Mouse (Mus musculus) C2C12 (cell line): ENCODE results near the gene Pip5k1c. TPM values are rescaled to one million over a fixed set of nuclear protein-coding genes. Genes with fewer than 3 reads are reported as not detected.

Experiments
- H3K27me3 ChIP-seq: one replicate; pipeline ENCODE4 v1.6.1; 2011; ENCODE audit not compliant: control insufficient read depth, insufficient read depth, insufficient read length
- H3K36me3 ChIP-seq: one replicate; pipeline ENCODE4 v1.6.1; 2011; ENCODE audit not compliant: control insufficient read depth, insufficient read depth
- H3K4me3 ChIP-seq: one replicate; pipeline ENCODE4 v1.5.1; 2011; ENCODE audit warnings: mild to moderate bottlenecking, control low read depth; ENCODE audit not compliant: poor library complexity, insufficient read depth, severe bottlenecking
- H3K79me2 ChIP-seq: one replicate; pipeline ENCODE4 v1.6.1; 2011; ENCODE audit not compliant: control insufficient read depth, insufficient read depth
- H3K79me3 ChIP-seq: one replicate; pipeline ENCODE4 v1.6.1; 2011; ENCODE audit warnings: low read depth, control low read depth
- H3ac ChIP-seq: one replicate; pipeline ENCODE3; 2011; ENCODE audit warnings: low read depth; ENCODE audit not compliant: control insufficient read depth, insufficient read length
- CEBPB ChIP-seq: IDR thresholded peaks from one replicate; pipeline ENCODE4 v1.6.1; 2011; ENCODE audit warnings: low read depth, mild to moderate bottlenecking, control low read depth, moderate library complexity
- CTCF ChIP-seq: IDR thresholded peaks from one replicate; pipeline ENCODE4 v1.5.1; 2011; ENCODE audit not compliant: control insufficient read depth, insufficient read depth, insufficient read length
- FOSL1 ChIP-seq: IDR thresholded peaks from one replicate; pipeline ENCODE4 v1.8.0; 2011; ENCODE audit warnings: mild to moderate bottlenecking, low read length; ENCODE audit not compliant: poor library complexity, insufficient read depth, severe bottlenecking
- MAX ChIP-seq: IDR thresholded peaks from one replicate; pipeline ENCODE4 v1.6.1; 2011; ENCODE audit warnings: mild to moderate bottlenecking, control low read depth
- MYOD1 ChIP-seq: IDR thresholded peaks from one replicate; pipeline ENCODE4 v1.6.1; 2011; ENCODE audit warnings: low read depth; ENCODE audit not compliant: control insufficient read depth, insufficient read length
- MYOG ChIP-seq: IDR thresholded peaks from one replicate; pipeline ENCODE4 v1.6.1; 2011; ENCODE audit not compliant: control insufficient read depth, insufficient read length; ENCODE audit errors: extremely low read depth
- USF1 ChIP-seq: IDR thresholded peaks from one replicate; pipeline ENCODE4 v1.6.1; 2011; ENCODE audit warnings: low read depth, mild to moderate bottlenecking, control low read depth, moderate library complexity
- polyA plus RNA-seq: library from polyadenylated mRNA; unstranded; fragments of >200 nt; fragmentation: generic; extraction: Trizol; gene quantifications from one replicate; pipeline ENCODE4 v1.2.1, GENCODE M21; 2012; ENCODE audit warnings: missing spikeins

The Pip5k1c gene
- polyA plus RNA-seq, 1 experiment, result 33.3 TPM

DNA sequence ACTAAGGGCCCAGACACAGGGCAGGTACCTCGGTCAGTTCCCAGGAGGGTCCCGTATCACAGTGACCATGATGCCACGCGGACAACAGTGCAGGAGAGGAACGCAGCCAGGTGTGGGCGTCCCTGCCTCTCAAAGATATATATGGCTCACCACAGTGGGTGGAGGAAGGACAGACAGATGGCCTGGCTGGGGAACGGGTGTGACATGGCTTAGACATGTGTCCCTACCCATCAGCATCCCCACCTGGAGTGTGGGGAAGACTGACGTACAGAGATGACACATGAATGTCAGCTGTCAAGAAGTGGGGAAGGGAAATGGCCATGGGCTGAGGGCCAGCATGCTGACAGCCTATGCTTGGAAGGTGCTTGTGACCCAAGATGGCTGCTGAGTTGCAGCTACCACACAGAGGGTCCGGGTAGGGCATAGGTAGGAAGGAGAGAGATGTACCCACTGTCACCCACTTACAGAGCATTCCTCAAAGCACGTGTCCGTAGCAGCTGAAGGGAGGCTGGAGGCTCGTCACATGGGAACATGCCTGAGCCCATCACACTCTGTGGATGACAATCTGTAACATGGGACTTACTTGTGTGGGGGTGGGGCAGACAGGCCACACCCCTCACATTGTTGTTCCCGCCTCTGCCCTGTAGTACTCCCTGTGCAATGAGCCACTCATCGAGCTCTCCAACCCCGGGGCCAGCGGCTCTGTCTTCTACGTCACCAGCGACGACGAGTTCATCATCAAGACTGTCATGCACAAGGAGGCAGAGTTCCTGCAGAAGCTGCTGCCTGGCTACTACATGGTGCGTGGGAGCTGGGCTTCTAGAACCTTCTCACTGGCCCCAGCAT, 14.3 kb downstream of the Pip5k1c start:
- H3K36me3 ChIP-seq, result peaks cover 30% of the 10 kb centered on the region

DNA sequence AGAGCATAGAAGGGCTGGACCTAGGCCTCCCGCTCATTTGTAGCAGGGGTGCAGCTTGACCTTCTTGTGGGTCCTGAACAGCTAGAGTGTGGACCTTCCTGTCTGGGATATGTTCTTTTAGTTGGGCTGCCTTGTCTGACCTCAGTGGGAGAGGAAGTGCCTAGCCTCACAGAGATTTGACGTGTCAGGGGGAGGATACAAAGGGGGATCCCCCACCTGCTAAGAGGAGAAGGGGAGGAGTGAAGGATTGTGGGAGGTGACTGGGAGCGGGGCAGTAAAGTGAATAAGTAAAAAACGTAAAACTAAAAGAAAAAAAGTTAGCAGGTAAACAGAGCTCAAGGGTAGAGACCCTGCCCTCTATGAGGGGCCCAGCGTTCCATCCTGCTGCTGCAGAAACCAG, 16.8 kb downstream of the Pip5k1c start:
- Histone ChIP-seq H3ac (no peak overlapping the region), H3K27me3 (no peaks in the 10 kb centered on the region), H3K79me3 (no peaks in the 10 kb centered on the region), H3K79me2 (peaks cover 4% of the 10 kb centered on the region), H3K36me3 (peaks cover 37% of the 10 kb centered on the region), H3K4me3 (no peak overlapping the region)
- no peak for TF ChIP-seq MYOG

More for the DNA sequence above, 14.3 kb downstream of the Pip5k1c start:
- Histone ChIP-seq H3K79me3 (peaks cover 3% of the 10 kb centered on the region), H3K79me2 (peaks cover 24% of the 10 kb centered on the region), H3K27me3 (no peaks in the 10 kb centered on the region), H3K4me3 (no peak overlapping the region), H3ac (no peak overlapping the region)
- TF ChIP-seq CTCF, result no peak
- TF ChIP-seq MYOG, result no peak
- no peak for TF ChIP-seq CEBPB
- no peak for TF ChIP-seq MAX
- TF ChIP-seq FOSL1, result no peak
- no peak for TF ChIP-seq USF1
- TF ChIP-seq MYOD1, result no peak

DNA sequence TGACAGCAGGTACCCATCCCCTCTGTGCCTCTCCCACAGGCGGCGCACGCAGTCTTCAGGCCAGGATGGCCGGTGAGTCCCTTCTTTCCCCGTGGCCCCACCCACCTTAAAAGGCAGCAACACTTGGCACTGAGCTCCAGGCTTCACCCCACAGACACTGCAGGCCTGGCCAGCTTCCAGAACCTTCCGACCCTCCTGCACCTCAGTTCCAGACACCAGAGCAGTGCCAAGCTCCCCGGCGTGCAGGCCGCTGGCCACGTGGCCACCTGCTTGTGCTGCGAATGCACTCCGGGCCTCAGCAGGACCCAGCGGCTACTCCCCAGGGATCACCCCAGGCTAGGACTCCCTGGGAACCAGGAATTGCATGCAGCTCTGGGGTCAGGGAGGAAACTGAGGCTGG, 20.8 kb downstream of the Pip5k1c start:
- Histone ChIP-seq H3K27me3 (no peaks in the 10 kb centered on the region), H3K36me3 (peaks cover 39% of the 10 kb centered on the region), H3K4me3 (no peak overlapping the region), H3ac (no peak overlapping the region), H3K79me2 (no peaks in the 10 kb centered on the region), H3K79me3 (no peaks in the 10 kb centered on the region)
- TF ChIP-seq USF1 (no peak), MYOD1 (no peak), CTCF (no peak), FOSL1 (no peak), MYOG (no peak), MAX (no peak), CEBPB (no peak)

DNA sequence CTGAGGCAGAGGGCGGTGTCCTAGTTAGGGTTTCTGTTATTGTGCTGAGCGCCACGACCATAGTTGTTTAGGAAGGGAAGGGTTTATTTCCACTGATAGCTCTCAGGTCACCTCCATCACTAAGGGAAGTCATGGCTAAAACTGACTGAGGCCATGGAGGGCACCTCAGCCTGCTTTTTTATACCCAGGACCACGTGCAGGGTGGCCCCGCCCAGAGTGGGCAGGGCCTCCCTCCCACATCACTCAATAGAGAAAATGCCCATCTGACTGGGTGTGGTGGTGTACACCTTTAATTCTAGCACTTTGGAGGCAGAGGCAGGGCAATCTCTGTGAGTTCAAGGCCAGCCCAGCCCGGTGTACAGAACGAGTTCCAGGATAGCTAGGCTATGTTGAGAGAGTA, 21.4 kb downstream of the Pip5k1c start:
- no peaks in the 10 kb centered on the region for H3K27me3 ChIP-seq
- no peak overlapping the region for H3ac ChIP-seq
- H3K4me3 ChIP-seq, result no peak overlapping the region
- H3K79me3 ChIP-seq, result no peaks in the 10 kb centered on the region
- H3K79me2 ChIP-seq, result no peaks in the 10 kb centered on the region
- TF ChIP-seq MYOD1, result no peak
- TF ChIP-seq MYOG, result no peak
- TF ChIP-seq USF1, result peak; percentile 70
- TF ChIP-seq FOSL1, result no peak
- no peak for TF ChIP-seq CEBPB
- TF ChIP-seq CTCF, result no peak
- TF ChIP-seq MAX, result no peak
- peaks cover 35% of the 10 kb centered on the region for H3K36me3 ChIP-seq

DNA sequence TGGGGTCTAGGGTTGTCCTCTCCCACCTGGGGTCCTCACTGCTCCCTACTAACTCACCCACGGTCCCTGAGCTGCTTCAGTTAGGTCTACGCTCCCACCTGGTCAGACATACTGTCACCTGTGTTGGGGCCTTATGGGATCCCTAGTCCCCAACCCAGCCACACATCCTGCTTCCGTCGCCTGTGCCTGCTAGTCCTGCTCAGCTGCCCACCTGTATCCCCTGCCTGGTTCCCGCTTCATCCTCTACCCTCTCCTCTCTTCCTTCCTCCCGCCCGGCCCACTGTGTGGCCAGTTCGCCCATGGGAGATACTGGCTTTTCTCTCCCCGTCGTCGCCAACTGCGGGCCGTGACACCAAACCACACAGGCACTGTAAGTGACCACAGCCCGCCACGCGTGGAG, 22.8 kb downstream of the Pip5k1c start:
- H3K79me3 ChIP-seq, result no peaks in the 10 kb centered on the region
- H3K36me3 ChIP-seq, result peaks cover 31% of the 10 kb centered on the region
- H3ac ChIP-seq, result no peak overlapping the region
- H3K4me3 ChIP-seq, result no peak overlapping the region
- no peaks in the 10 kb centered on the region for H3K79me2 ChIP-seq
- TF ChIP-seq MYOD1 (no peak), MYOG (no peak), FOSL1 (no peak), CEBPB (no peak), USF1 (no peak)
- H3K27me3 ChIP-seq, result no peaks in the 10 kb centered on the region

DNA sequence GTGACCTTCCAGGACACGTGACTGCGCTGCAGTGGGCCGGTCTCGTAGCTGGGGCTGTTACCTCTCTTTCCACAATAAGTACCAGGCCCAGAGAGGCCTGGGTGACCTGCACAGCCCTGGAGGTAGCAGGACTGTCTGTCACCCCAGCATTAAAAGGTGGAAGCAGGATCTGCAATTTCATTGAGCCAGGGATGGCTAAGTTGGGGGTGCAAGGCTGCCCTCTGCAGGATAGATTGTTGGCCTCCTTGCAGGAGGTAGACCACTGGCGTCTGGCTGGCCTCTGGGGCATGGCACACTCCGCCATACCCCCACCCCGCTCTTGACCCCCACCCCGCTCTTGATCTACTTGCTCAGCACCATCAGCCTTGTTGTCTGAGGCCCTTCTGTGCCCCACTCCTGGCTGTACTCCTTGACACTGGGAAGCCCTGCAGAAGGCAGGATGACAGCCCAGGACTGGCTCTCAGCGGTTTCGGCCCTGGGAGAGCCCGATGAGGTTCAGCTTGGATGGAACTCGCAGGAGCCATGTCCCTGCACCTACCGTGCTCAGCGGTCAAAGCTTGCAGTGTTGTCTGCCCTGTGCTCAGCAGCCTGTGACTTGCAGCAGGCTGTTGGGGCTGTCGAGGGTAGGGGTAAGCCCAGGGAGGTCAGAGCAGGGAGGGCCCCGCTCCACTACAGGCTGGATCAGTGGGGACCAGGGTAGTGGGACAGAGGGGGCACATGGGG, 23.7 kb downstream of the Pip5k1c start:
- H3K79me2 ChIP-seq, result peaks cover 6% of the 10 kb centered on the region
- no peaks in the 10 kb centered on the region for H3K27me3 ChIP-seq
- no peak overlapping the region for H3K4me3 ChIP-seq
- H3K79me3 ChIP-seq, result peaks cover 3% of the 10 kb centered on the region
- TF ChIP-seq CTCF (peak; percentile 10), MYOD1 (no peak)
- peaks cover 31% of the 10 kb centered on the region for H3K36me3 ChIP-seq
- H3ac ChIP-seq, result no peak overlapping the region
